Mouse (Mus musculus) G1E (cell line): ENCODE measurements around the gene Omt2a.

Source experiments
- CTCF ChIP-seq: IDR thresholded peaks from 2 replicates; pipeline ENCODE4 v1.5.1; 2012; ENCODE audit warnings: low read depth, low read length, inconsistent platforms, mixed read lengths
- GATA1 ChIP-seq: IDR thresholded peaks from 2 replicates; pipeline ENCODE4 v1.6.1; 2012; ENCODE audit warnings: borderline replicate concordance, low read length, inconsistent platforms, mixed read lengths
- GATA2 ChIP-seq: IDR thresholded peaks from 2 replicates; pipeline ENCODE4 v1.6.1; 2012; ENCODE audit warnings: low read depth, low read length, inconsistent platforms, borderline replicate concordance
- POLR2AphosphoS5 ChIP-seq: IDR thresholded peaks from 2 replicates; pipeline ENCODE4 v1.6.1; 2012; ENCODE audit warnings: low read depth, low read length, inconsistent platforms; ENCODE audit not compliant: insufficient replicate concordance
- TAL1 ChIP-seq: conservative IDR thresholded peaks from 2 replicates; pipeline ENCODE4 v1.6.1; 2012; ENCODE audit warnings: low read depth, low read length, inconsistent platforms, mixed read lengths

DNA sequence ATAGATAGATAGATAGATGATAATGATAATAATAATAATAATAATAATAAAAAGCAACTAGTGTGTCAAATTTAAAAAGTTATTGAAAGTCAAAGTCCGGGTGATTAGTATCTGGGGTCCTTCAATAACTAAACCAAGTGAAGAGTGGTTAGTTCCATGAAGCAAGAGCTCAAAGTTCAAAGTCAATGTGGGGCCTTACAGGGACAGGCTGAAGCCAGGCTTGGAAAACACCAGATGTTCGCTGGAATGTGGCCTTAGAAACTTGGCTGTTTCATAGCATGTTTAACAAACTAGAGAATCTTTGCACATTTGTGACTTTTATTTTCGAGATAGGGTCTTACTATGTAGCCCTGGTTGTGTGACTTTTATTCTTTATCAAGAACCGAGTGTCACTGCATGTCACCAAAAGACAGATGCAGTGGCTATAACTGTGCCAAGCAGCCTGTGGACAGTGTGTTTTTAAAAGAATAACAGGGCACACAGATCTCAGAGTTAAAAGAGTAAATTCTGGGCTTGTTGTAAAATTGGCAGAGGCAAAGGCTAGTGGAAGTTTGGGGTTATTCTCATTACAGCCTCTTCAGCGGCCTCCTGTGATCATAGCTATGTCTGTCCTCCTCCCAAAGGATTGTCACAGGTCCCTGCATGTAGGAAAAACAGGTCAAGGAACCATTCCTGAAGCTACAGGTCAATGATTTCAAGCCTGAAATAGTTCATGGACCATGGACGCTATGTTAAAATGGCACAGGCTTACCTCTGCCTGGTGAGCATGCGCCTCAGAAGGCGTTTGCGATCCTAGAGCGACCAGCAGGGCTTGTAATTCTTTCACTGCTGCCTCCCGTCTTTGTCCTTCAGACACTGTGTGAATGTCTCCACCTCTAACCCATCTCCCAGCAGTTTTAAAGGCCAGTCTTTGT is 40.3 kb upstream of the Omt2a start:
- TF ChIP-seq CTCF (no peak), GATA1 (no peak), POLR2AphosphoS5 (no peak), TAL1 (no peak), GATA2 (no peak)
